In the genomic region with DNA sequence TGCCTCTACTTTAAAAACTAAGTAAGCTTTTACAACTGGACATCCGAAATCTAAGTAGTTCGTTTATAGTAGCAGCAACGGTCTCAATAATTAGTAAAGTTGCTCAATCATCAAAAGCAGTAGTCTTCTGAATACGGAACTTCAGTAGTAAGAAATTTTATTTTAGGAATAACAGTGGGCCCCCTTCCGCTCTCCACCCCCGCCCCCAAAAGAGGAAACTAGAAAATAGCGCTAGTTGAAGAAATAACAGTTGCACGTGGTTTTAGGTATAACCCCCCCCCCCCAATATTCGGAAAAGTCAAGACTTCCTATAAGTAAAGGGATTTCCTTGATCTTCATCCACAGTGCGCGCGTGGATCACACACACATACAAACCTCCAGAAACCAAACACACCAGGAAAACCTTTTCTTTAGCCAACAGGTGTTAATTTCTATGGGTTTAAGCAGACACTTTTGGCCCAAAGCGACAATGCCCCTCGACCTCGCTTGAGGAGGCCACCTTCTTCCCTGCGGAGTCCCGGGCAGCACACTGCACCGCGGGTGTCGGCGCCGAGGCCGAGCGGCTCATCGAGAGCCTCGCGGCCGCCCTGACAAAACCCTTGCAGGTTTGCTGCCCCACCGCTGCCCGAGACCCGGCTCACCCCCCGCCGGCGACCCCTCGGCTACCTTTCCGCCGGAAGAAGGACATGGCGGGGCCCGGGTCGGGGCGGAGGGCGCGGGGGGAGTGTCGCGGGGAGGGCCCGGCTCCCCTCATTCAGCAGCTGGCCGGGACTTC, we compare ENCODE assay signal across 8 mouse cellular contexts. TPM values are rescaled to one million over a fixed set of nuclear protein-coding genes. Genes with fewer than 3 reads are reported as not detected.
DNase-seq lines count a peak whose midpoint lies in the region; ATAC-seq and TF ChIP-seq lines count a peak whose summit lies in the region.

No protein-coding gene starts in this region.

- peaks cover 8% of the 10 kb centered on the region; the same call in 1 of the 2 replicates for H3K36me3 ChIP-seq in heart, embryonic 12.5 days
- H3K36me3 ChIP-seq in erythroblast, embryonic 14.5 days (ENCODE audit: control insufficient read depth) = peaks cover 21% of the 10 kb centered on the region
- H3K36me3 ChIP-seq in liver, embryonic 12.5 days = peaks cover 5% of the 10 kb centered on the region
- H3K36me3 ChIP-seq in stomach, postnatal 0 days (ENCODE audit: control insufficient read depth, insufficient read depth, low read length) = no peaks in the 10 kb centered on the region

- H3K4me2 ChIP-seq in heart, embryonic 12.5 days = peak overlapping the region; percentile 79
- H3K4me2 ChIP-seq in liver, embryonic 12.5 days = peak overlapping the region; percentile 95
- H3K4me2 ChIP-seq in stomach, postnatal 0 days (replicated peaks; ENCODE audit: low read depth) = peak overlapping the region; percentile 57

- peaks cover 26% of the 10 kb centered on the region for H3K4me1 ChIP-seq in heart, embryonic 12.5 days (replicated peaks)
- H3K4me1 ChIP-seq in erythroblast, embryonic 14.5 days (ENCODE audit: control insufficient read depth) = peaks cover 38% of the 10 kb centered on the region
- H3K4me1 ChIP-seq in liver, embryonic 12.5 days = peaks cover 36% of the 10 kb centered on the region
- no peaks in the 10 kb centered on the region for H3K4me1 ChIP-seq in stomach, postnatal 0 days (replicated peaks; ENCODE audit: control insufficient read depth, insufficient read depth)

- TF ChIP-seq EP300 in stomach, postnatal 0 days (optimal IDR thresholded peaks at IDR 0.05) = no peak

- no peak for DNase-seq in heart, adult 11 months
- no peak for DNase-seq in stomach, postnatal 0 days (ENCODE audit: low spot score)
- no peak for DNase-seq in urinary bladder, postnatal 36 days (ENCODE audit: low spot score in 2 of 2)
- DNase-seq in right cerebral cortex, postnatal 10 days (ENCODE audit: low spot score in 2 of 2) = no peak

- no peaks in the 10 kb centered on the region for H3K27me3 ChIP-seq in heart, embryonic 12.5 days (replicated peaks)
- H3K27me3 ChIP-seq in erythroblast, embryonic 14.5 days (ENCODE audit: control insufficient read depth) = no peaks in the 10 kb centered on the region
- H3K27me3 ChIP-seq in liver, embryonic 12.5 days (replicated peaks) = no peaks in the 10 kb centered on the region
- H3K27me3 ChIP-seq in stomach, postnatal 0 days (ENCODE audit: control insufficient read depth, insufficient read depth, low read length) = no peaks in the 10 kb centered on the region

- peak overlapping the region; percentile 96 for H3K27ac ChIP-seq in heart, embryonic 12.5 days (ENCODE audit: poor library complexity, severe bottlenecking)
- peak overlapping the region; percentile 96 for H3K27ac ChIP-seq in liver, embryonic 12.5 days
- H3K27ac ChIP-seq in stomach, postnatal 0 days (replicated peaks) = peak overlapping the region; percentile 96

- peak overlapping the region; percentile 90 for H3K4me3 ChIP-seq in heart, embryonic 12.5 days
- peak overlapping the region; percentile 97 for H3K4me3 ChIP-seq in erythroblast, embryonic 14.5 days (replicated peaks)
- peak overlapping the region; percentile 99 for H3K4me3 ChIP-seq in liver, embryonic 12.5 days
- peak overlapping the region; percentile 95 for H3K4me3 ChIP-seq in stomach, postnatal 0 days (ENCODE audit: low read depth, low read length)

- WGBS in heart, embryonic 12.5 days = 1% methylated on average over 45 of the region's 47 CpGs
- 1% methylated on average over 47 of the region's 47 CpGs for WGBS in liver, embryonic 12.5 days (ENCODE audit: insufficient replicate concordance)
- WGBS in stomach, postnatal 0 days = 1% methylated on average over 47 of the region's 47 CpGs

- no peaks in the 10 kb centered on the region for H3K9me3 ChIP-seq in heart, embryonic 12.5 days (replicated peaks)
- H3K9me3 ChIP-seq in erythroblast, embryonic 14.5 days (ENCODE audit: control insufficient read depth, low read length) = no peaks in the 10 kb centered on the region
- no peaks in the 10 kb centered on the region for H3K9me3 ChIP-seq in liver, embryonic 12.5 days (replicated peaks)
- no peaks in the 10 kb centered on the region for H3K9me3 ChIP-seq in stomach, postnatal 0 days (ENCODE audit: control insufficient read depth, low read length)

- TF ChIP-seq CTCF in stomach, postnatal 0 days (IDR thresholded peaks at IDR 0.05; ENCODE audit: low read depth) = no peak

- peak overlapping the region; percentile 92 for H3K9ac ChIP-seq in heart, embryonic 12.5 days
- H3K9ac ChIP-seq in liver, embryonic 12.5 days = peak overlapping the region; percentile 97
- peak overlapping the region; percentile 95 for H3K9ac ChIP-seq in stomach, postnatal 0 days (ENCODE audit: low read length)

- peak; percentile 78 for ATAC-seq in heart, embryonic 12.5 days (ENCODE audit: insufficient number of reproducible peaks, low FRiP score)
- peak; percentile 7 for ATAC-seq in CD4-positive, CD25-positive, alpha-beta regulatory T cell, adult 4 months
- peak; percentile 62 for ATAC-seq in liver, embryonic 12.5 days
- ATAC-seq in stomach, postnatal 0 days (ENCODE audit: low FRiP score, low TSS enrichment) = peak; percentile 48; the same call in 1 of the 2 replicates

RNA-seq across cellular contexts. Expression of a gene that starts 0.5 kb away (rescaled TPM):
- polyA plus RNA-seq in heart, embryonic 12.5 days (2016; fragmentation: Nextera tagmentation; extraction: Ambion mirVana) = 17.0 and 17.4 TPM in 2 replicates
- polyA plus RNA-seq in CD4-positive, CD25-positive, alpha-beta regulatory T cell, adult 4 months (2017; shearing (Covaris generic)) = 10 to 100 TPM; 27.8 to 30.4 TPM
- 0.90 and 1.1 TPM in 2 replicates for polyA plus RNA-seq in erythroblast, embryonic 14.5 days (2012)
- polyA plus RNA-seq in liver, embryonic 12.5 days (2016; fragmentation: Nextera tagmentation; extraction: Ambion mirVana) = 14.2 and 14.3 TPM in 2 replicates
- 7.1 and 8.1 TPM in 2 replicates for polyA plus RNA-seq in stomach, postnatal 0 days (2015; fragmentation: Nextera tagmentation; extraction: Ambion mirVana)

RNA-seq across cellular contexts. Expression of a gene that starts 27.1 kb away (rescaled TPM):
- polyA plus RNA-seq in heart, embryonic 12.5 days (2016; fragmentation: Nextera tagmentation; extraction: Ambion mirVana) = 16.6 TPM in 2 replicates
- polyA plus RNA-seq in CD4-positive, CD25-positive, alpha-beta regulatory T cell, adult 4 months (2017; shearing (Covaris generic)) = 1 to 10 TPM; 2.9 to 3.5 TPM
- polyA plus RNA-seq in erythroblast, embryonic 14.5 days (2012) = 12.5 and 15.5 TPM in 2 replicates
- polyA plus RNA-seq in liver, embryonic 12.5 days (2016; fragmentation: Nextera tagmentation; extraction: Ambion mirVana) = 36.4 and 38.7 TPM in 2 replicates
- polyA plus RNA-seq in stomach, postnatal 0 days (2015; fragmentation: Nextera tagmentation; extraction: Ambion mirVana) = 2.5 and 3.2 TPM in 2 replicates

Comparison
In these comparisons a context has a peak if more than half of its experiments do, and no peak if none do; other contexts are left out.
1. ATAC-seq: peak in every context shown above with its lines; median percentile 78 in heart, embryonic 12.5 days; 62 in liver, embryonic 12.5 days; 48 in stomach, postnatal 0 days; 7 in CD4-positive, CD25-positive, alpha-beta regulatory T cell, adult 4 months.